In the genomic region with DNA sequence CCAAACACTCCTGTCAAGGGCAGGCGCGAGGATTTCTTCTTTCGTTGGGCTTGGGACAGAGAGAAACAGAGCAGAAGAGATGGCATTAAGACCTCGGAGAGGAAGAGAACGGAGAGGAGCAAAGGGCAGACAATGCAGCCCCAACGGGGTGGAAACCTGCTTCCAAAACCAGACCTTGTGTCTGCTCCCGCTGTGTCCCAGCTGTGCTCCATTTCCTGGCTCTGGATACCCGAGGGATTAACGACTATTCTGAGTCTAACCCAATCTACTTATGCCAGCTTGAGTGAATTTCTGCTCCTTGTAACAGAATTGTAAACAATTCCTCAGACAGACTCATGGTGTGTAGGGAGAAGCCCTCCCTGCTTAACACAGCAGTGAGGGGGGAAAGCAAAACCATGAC, we compare ENCODE assay signal across 11 mouse cellular contexts. TPM values are rescaled to one million over a fixed set of nuclear protein-coding genes. Genes with fewer than 3 reads are reported as not detected.
A peak's percentile ranks its signal among the peaks of the same experiment; 100 is the strongest.
DNase-seq lines count a peak whose midpoint lies in the region; ATAC-seq and TF ChIP-seq lines count a peak whose summit lies in the region.
"Had no signal": no experiment of that assay in that cellular context is flagged by ENCODE, and none has a peak within 500 bp of the region (broad histone marks: within the 10 kb centered on the region; RNA-seq: fewer than 3 reads in every experiment).

No protein-coding gene starts in this region.

- 0 out of 2 replicates have a peak, but pooled peaks have one; percentile 18 for ATAC-seq in intestine, embryonic 16.5 days

- no peak for TF ChIP-seq CTCF in ES-Bruce4 (IDR thresholded peaks at IDR 0.05; ENCODE audit: low read depth, low read length)

- no peak for TF ChIP-seq POLR2A in ES-Bruce4 (IDR thresholded peaks at IDR 0.05; ENCODE audit: insufficient read depth, low read length)

- 15% methylated on average over 9 of the region's 9 CpGs for WGBS in heart, embryonic 10.5 days
- whole genome bisulfite sequencing in intestine, embryonic 16.5 days = 27% methylated on average over 9 of the region's 9 CpGs

- no peak overlapping the region for H3K9ac ChIP-seq in ES-Bruce4 (ENCODE audit: low read depth, poor library complexity, severe bottlenecking)
- peak overlapping the region; percentile 42; the same call in 1 of the 2 replicates for H3K9ac ChIP-seq in intestine, embryonic 16.5 days (ENCODE audit: low read depth, low read length)
- H3K9ac ChIP-seq: liver, embryonic 14.5 days had no signal

- H3K4me1 ChIP-seq in heart, embryonic 10.5 days = peaks cover 76% of the 10 kb centered on the region
- peaks cover 9% of the 10 kb centered on the region for H3K4me1 ChIP-seq in ES-Bruce4 (ENCODE audit: control insufficient read depth, insufficient read depth, low read length)
- peaks cover 42% of the 10 kb centered on the region for H3K4me1 ChIP-seq in intestine, embryonic 16.5 days (ENCODE audit: control insufficient read depth, insufficient read depth, low read length)

- H3K27ac ChIP-seq in heart, embryonic 10.5 days = peak overlapping the region; percentile 42
- H3K27ac ChIP-seq in ES-Bruce4 (ENCODE audit: insufficient read depth, low read length) = peak overlapping the region; percentile 87
- H3K27ac ChIP-seq in intestine, embryonic 16.5 days (ENCODE audit: low read length) = peak overlapping the region; percentile 43; the same call in 1 of the 2 replicates
- H3K27ac ChIP-seq: liver, embryonic 14.5 days had no signal

- H3K36me3 ChIP-seq in heart, embryonic 10.5 days = peaks cover 4% of the 10 kb centered on the region; the same call in 1 of the 2 replicates
- H3K36me3 ChIP-seq in ES-Bruce4 (ENCODE audit: control insufficient read depth, insufficient read depth, low read length, poor library complexity, severe bottlenecking) = no peaks in the 10 kb centered on the region
- no peaks in the 10 kb centered on the region for H3K36me3 ChIP-seq in intestine, embryonic 16.5 days (ENCODE audit: control insufficient read depth, insufficient read depth, low read length)
- H3K36me3 ChIP-seq: G1E had no signal

- no peak for DNase-seq in heart, embryonic 10.5 days (ENCODE audit: low spot score)
- DNase-seq in heart, postnatal 4 days = no peak
- DNase-seq in embryo, embryonic 11 days = peak; percentile 62
- DNase-seq in adrenal gland, postnatal 25 days = no peak
- no peak for DNase-seq in thymus, adult 18-20 months
- DNase-seq in thymus, postnatal 10 days (ENCODE audit: low spot score in 2 of 2) = no peak
- DNase-seq: kidney, adult 11 months had no signal

- no peaks in the 10 kb centered on the region for H3K9me3 ChIP-seq in heart, embryonic 10.5 days
- no peaks in the 10 kb centered on the region for H3K9me3 ChIP-seq in ES-Bruce4 (replicated peaks; ENCODE audit: control insufficient read depth, insufficient read depth, low read length, poor library complexity, severe bottlenecking)
- H3K9me3 ChIP-seq in intestine, embryonic 16.5 days (ENCODE audit: control insufficient read depth, low read length) = no peaks in the 10 kb centered on the region
- H3K9me3 ChIP-seq: G1E had no signal

- H3K4me2 ChIP-seq in intestine, embryonic 16.5 days (ENCODE audit: low read depth, low read length) = no peak overlapping the region

- no peak overlapping the region for H3K4me3 ChIP-seq in heart, embryonic 10.5 days
- no peak overlapping the region for H3K4me3 ChIP-seq in ES-Bruce4 (ENCODE audit: low read depth, low read length)
- no peak overlapping the region for H3K4me3 ChIP-seq in intestine, embryonic 16.5 days (ENCODE audit: low read length)

- peak; percentile 96 for TF ChIP-seq EP300 in ES-Bruce4 (IDR thresholded peaks at IDR 0.05; ENCODE audit: insufficient read depth, low read depth, low read length)

- no peaks in the 10 kb centered on the region for H3K27me3 ChIP-seq in heart, embryonic 10.5 days (ENCODE audit: insufficient read depth, poor library complexity, severe bottlenecking)
- H3K27me3 ChIP-seq in ES-Bruce4 (ENCODE audit: control insufficient read depth, insufficient read depth, low read length, poor library complexity, severe bottlenecking) = no peaks in the 10 kb centered on the region
- H3K27me3 ChIP-seq in intestine, embryonic 16.5 days (replicated peaks; ENCODE audit: control insufficient read depth, insufficient read depth, low read length) = no peaks in the 10 kb centered on the region

RNA-seq across cellular contexts. Expression of gene Glod4, which starts 51.3 kb away (rescaled TPM):
- polyA plus RNA-seq in heart, embryonic 10.5 days (2016; fragmentation: Nextera tagmentation; extraction: Ambion mirVana) = 126 and 135 TPM in 2 replicates
- 10 to 100 TPM; 54.1 to 57.5 TPM for total RNA-seq in heart, postnatal 4 days (2021)
- 163 and 165 TPM in 2 replicates for polyA plus RNA-seq in ES-Bruce4 (2011; ENCODE audit: insufficient read depth, insufficient read length, low read depth, missing spikeins)
- 119 and 129 TPM in 2 replicates for polyA plus RNA-seq in intestine, embryonic 16.5 days (2015; fragmentation: Nextera tagmentation; extraction: Ambion mirVana)
- 94.1 and 99.7 TPM in 2 replicates for total RNA-seq in adrenal gland, postnatal 25 days (2021)

RNA-seq across cellular contexts. Expression of gene Mrm3, which starts 51.3 kb away (rescaled TPM):
- 27.8 and 29.1 TPM in 2 replicates for polyA plus RNA-seq in heart, embryonic 10.5 days (2016; fragmentation: Nextera tagmentation; extraction: Ambion mirVana)
- 10 to 100 TPM; 17.8 to 18.4 TPM for total RNA-seq in heart, postnatal 4 days (2021)
- 9.2 and 12.1 TPM in 2 replicates for polyA plus RNA-seq in ES-Bruce4 (2011; ENCODE audit: insufficient read depth, insufficient read length, low read depth, missing spikeins)
- 22.9 and 29.2 TPM in 2 replicates for polyA plus RNA-seq in intestine, embryonic 16.5 days (2015; fragmentation: Nextera tagmentation; extraction: Ambion mirVana)
- total RNA-seq in adrenal gland, postnatal 25 days (2021) = 17.8 and 18.6 TPM in 2 replicates
